Mouse (Mus musculus) ES-Bruce4 (cell line): Measurements from ENCODE around the gene Mtch2.

Experiments used
- CTCF ChIP-seq: IDR thresholded peaks from one replicate; pipeline ENCODE4 v1.8.1; 2011; ENCODE audit warnings: low read depth, low read length
- EP300 ChIP-seq: IDR thresholded peaks from 2 replicates; pipeline ENCODE4 v1.6.1; 2011; ENCODE audit warnings: low read depth, low read length; ENCODE audit not compliant: insufficient read depth
- POLR2A ChIP-seq: IDR thresholded peaks from one replicate; pipeline ENCODE4 v1.8.1; 2011; ENCODE audit warnings: low read length; ENCODE audit not compliant: insufficient read depth

GRCm38 (mm10) chr2:90850401-90850800 lies 3.4 kb downstream of the Mtch2 start:
- TF ChIP-seq CTCF (no peak), POLR2A (no peak), EP300 (no peak)
